Mouse (Mus musculus) stomach, embryonic 15.5 days (tissue): ENCODE data around the gene Fhl1. TPM values are rescaled to one million over a fixed set of nuclear protein-coding genes. Genes with fewer than 3 reads are reported as not detected.
A peak's percentile ranks its signal among the peaks of the same experiment; 100 is the strongest.

Experiments used
- ATAC-seq: fragments of 200-750 bp; cut with Nextera tagmentation; 2 replicates; pipeline ENCODE4 v1.8.0; 2017; ENCODE audit warnings: low read depth, moderate number of reproducible peaks, moderate TSS enrichment; ENCODE audit not compliant: insufficient read depth, low FRiP score
- H3K27ac ChIP-seq: fragments of 300-500 bp; sonication (generic); 2 replicates; pipeline ENCODE4 v1.5.1; 2015; ENCODE audit warnings: mild to moderate bottlenecking, inconsistent platforms
- H3K27me3 ChIP-seq: fragments of 300-500 bp; sonication (generic); replicated peaks from 2 replicates; pipeline ENCODE4 v1.6.1; 2015; ENCODE audit warnings: inconsistent platforms
- H3K36me3 ChIP-seq: fragments of 300-500 bp; sonication (generic); 2 replicates; pipeline ENCODE4 v1.6.1; 2015; ENCODE audit warnings: inconsistent platforms
- H3K4me1 ChIP-seq: fragments of 300-500 bp; sonication (generic); 2 replicates; pipeline ENCODE4 v1.6.1; 2015; ENCODE audit warnings: inconsistent platforms
- H3K4me2 ChIP-seq: fragments of 300-500 bp; sonication (generic); 2 replicates; pipeline ENCODE4 v1.6.1; 2015; ENCODE audit warnings: mild to moderate bottlenecking, inconsistent platforms
- H3K4me3 ChIP-seq: fragments of 300-500 bp; sonication (generic); replicated peaks from 2 replicates; pipeline ENCODE4 v1.5.1; 2015; ENCODE audit warnings: inconsistent platforms
- H3K9ac ChIP-seq: fragments of 300-500 bp; sonication (generic); 2 replicates; pipeline ENCODE4 v1.6.1; 2015; ENCODE audit warnings: inconsistent platforms
- H3K9me3 ChIP-seq: fragments of 300-500 bp; sonication (generic); 2 replicates; pipeline ENCODE4 v1.6.1; 2016; ENCODE audit warnings: inconsistent platforms
- WGBS: fragments of 180-500 bp; shearing (Covaris S2); methylation state at CpG from one replicate; pipeline ENCODE4 v1.1.7; 2015; 5-methylcytosine and 5-hydroxymethylcytosine counted together
- polyA plus RNA-seq: library from polyadenylated mRNA; unstranded; fragments of >200 nt; fragmentation: Nextera tagmentation; extraction: Ambion mirVana; gene quantifications from 2 replicates; pipeline ENCODE4 v1.2.1, GENCODE M21; 2015

Gene Fhl1
- 69.8 and 72.3 TPM in 2 replicates for polyA plus RNA-seq

- Histone ChIP-seq H3K27me3 (no peaks in the 10 kb centered on the region), H3K27ac (0 out of 2 replicates have a peak within 1 kb of the TSS, but pooled peaks have one; percentile 31)
- peak; percentile 88 for ATAC-seq
These were observed at the start of gene Fhl1 for GRCm38 (mm10) chrX:56731306-56732201. Gene Fhl1, plus strand, starts transcription at chrX:56731787.

GRCm38 (mm10) chrX:56682156-56682720, 49.3 kb upstream of the Fhl1 start:
- no peak overlapping the region for H3K27ac ChIP-seq
- no peaks in the 10 kb centered on the region for H3K36me3 ChIP-seq
- H3K4me3 ChIP-seq = no peak overlapping the region
- H3K9ac ChIP-seq = no peak overlapping the region
- H3K4me2 ChIP-seq = no peak overlapping the region
- no peaks in the 10 kb centered on the region for H3K27me3 ChIP-seq
- H3K9me3 ChIP-seq = no peaks in the 10 kb centered on the region
- no peaks in the 10 kb centered on the region for H3K4me1 ChIP-seq
- WGBS = 74% methylated on average over 1 of the region's 1 CpGs
- no peak for ATAC-seq

More at GRCm38 (mm10) chrX:56731306-56732201, at the start of gene Fhl1:
- Histone ChIP-seq H3K4me2 (peak within 1 kb of the TSS; percentile 55), H3K9ac (0 out of 2 replicates have a peak within 1 kb of the TSS, but pooled peaks have one; percentile 12), H3K36me3 (no peaks in the 10 kb centered on the region), H3K4me3 (peak within 1 kb of the TSS; percentile 49), H3K9me3 (no peaks in the 10 kb centered on the region), H3K4me1 (no peaks in the 10 kb centered on the region)
- 26% methylated on average over 54 of the region's 106 CpGs for WGBS

GRCm38 (mm10) chrX:56683521-56683920, 48.1 kb upstream of the Fhl1 start:
- no peak for ATAC-seq
- H3K27me3 ChIP-seq = no peaks in the 10 kb centered on the region
- H3K36me3 ChIP-seq = no peaks in the 10 kb centered on the region
- H3K4me2 ChIP-seq = no peak overlapping the region
- no peak overlapping the region for H3K27ac ChIP-seq
- no peaks in the 10 kb centered on the region for H3K9me3 ChIP-seq
- no peaks in the 10 kb centered on the region for H3K4me1 ChIP-seq
- H3K4me3 ChIP-seq = no peak overlapping the region
- H3K9ac ChIP-seq = no peak overlapping the region
- 80% methylated on average over 10 of the region's 10 CpGs for WGBS

- no peaks in the 10 kb centered on the region for H3K9me3 ChIP-seq
- no peak overlapping the region for H3K27ac ChIP-seq
- no peak overlapping the region for H3K9ac ChIP-seq
- H3K36me3 ChIP-seq = no peaks in the 10 kb centered on the region
- H3K4me3 ChIP-seq = no peak overlapping the region
- WGBS = 78% methylated on average over 6 of the region's 6 CpGs
- no peaks in the 10 kb centered on the region for H3K4me1 ChIP-seq
- H3K27me3 ChIP-seq = no peaks in the 10 kb centered on the region
- no peak for ATAC-seq
- no peak overlapping the region for H3K4me2 ChIP-seq
These were observed 39.0 kb upstream of the Fhl1 start for GRCm38 (mm10) chrX:56692554-56692953.

- ATAC-seq = no peak
- Histone ChIP-seq H3K9ac (no peak overlapping the region), H3K4me2 (no peak overlapping the region), H3K36me3 (no peaks in the 10 kb centered on the region), H3K9me3 (no peaks in the 10 kb centered on the region), H3K27ac (no peak overlapping the region), H3K4me3 (no peak overlapping the region), H3K27me3 (no peaks in the 10 kb centered on the region), H3K4me1 (no peaks in the 10 kb centered on the region)
- 77% methylated on average over 2 of the region's 2 CpGs for WGBS
These were observed 37.0 kb upstream of the Fhl1 start for GRCm38 (mm10) chrX:56694539-56694938.

- no peak overlapping the region for H3K4me3 ChIP-seq
- no peak overlapping the region for H3K4me2 ChIP-seq
- 75% methylated on average over 6 of the region's 6 CpGs for WGBS
- H3K9me3 ChIP-seq = no peaks in the 10 kb centered on the region
- H3K27ac ChIP-seq = no peak overlapping the region
- no peaks in the 10 kb centered on the region for H3K4me1 ChIP-seq
- no peak overlapping the region for H3K9ac ChIP-seq
- H3K36me3 ChIP-seq = no peaks in the 10 kb centered on the region
- no peaks in the 10 kb centered on the region for H3K27me3 ChIP-seq
- no peak for ATAC-seq
These were observed 34.3 kb upstream of the Fhl1 start for GRCm38 (mm10) chrX:56697199-56697780.

- H3K36me3 ChIP-seq = no peaks in the 10 kb centered on the region
- no peaks in the 10 kb centered on the region for H3K9me3 ChIP-seq
- H3K4me1 ChIP-seq = no peaks in the 10 kb centered on the region
- no peak overlapping the region for H3K4me2 ChIP-seq
- WGBS = 74% methylated on average over 4 of the region's 4 CpGs
- no peak overlapping the region for H3K9ac ChIP-seq
- H3K27ac ChIP-seq = no peak overlapping the region
- no peak overlapping the region for H3K4me3 ChIP-seq
- no peaks in the 10 kb centered on the region for H3K27me3 ChIP-seq
- ATAC-seq = no peak
These were observed 33.7 kb upstream of the Fhl1 start for GRCm38 (mm10) chrX:56697886-56698285.

- no peak for ATAC-seq
- no peak overlapping the region for H3K4me2 ChIP-seq
- 73% methylated on average over 3 of the region's 3 CpGs for WGBS
These were observed 30.3 kb upstream of the Fhl1 start for GRCm38 (mm10) chrX:56701261-56701660.

GRCm38 (mm10) chrX:56703965-56704562, 27.5 kb upstream of the Fhl1 start:
- no peak overlapping the region for H3K4me2 ChIP-seq
- H3K27me3 ChIP-seq = no peaks in the 10 kb centered on the region
- no peaks in the 10 kb centered on the region for H3K9me3 ChIP-seq
- 65% methylated on average over 8 of the region's 8 CpGs for WGBS
- H3K4me3 ChIP-seq = no peak overlapping the region
- H3K4me1 ChIP-seq = no peaks in the 10 kb centered on the region
- no peaks in the 10 kb centered on the region for H3K36me3 ChIP-seq
- no peak for ATAC-seq
- H3K9ac ChIP-seq = no peak overlapping the region
- no peak overlapping the region for H3K27ac ChIP-seq

More at GRCm38 (mm10) chrX:56701261-56701660, 30.3 kb upstream of the Fhl1 start:
- Histone ChIP-seq H3K36me3 (no peaks in the 10 kb centered on the region), H3K27ac (no peak overlapping the region), H3K9me3 (no peaks in the 10 kb centered on the region), H3K27me3 (no peaks in the 10 kb centered on the region), H3K4me1 (no peaks in the 10 kb centered on the region), H3K4me3 (no peak overlapping the region), H3K9ac (no peak overlapping the region)

GRCm38 (mm10) chrX:56708592-56709370, 22.8 kb upstream of the Fhl1 start:
- H3K9ac ChIP-seq = no peak overlapping the region
- H3K4me3 ChIP-seq = no peak overlapping the region
- no peaks in the 10 kb centered on the region for H3K4me1 ChIP-seq
- H3K27me3 ChIP-seq = no peaks in the 10 kb centered on the region
- H3K36me3 ChIP-seq = no peaks in the 10 kb centered on the region
- ATAC-seq = no peak
- no peaks in the 10 kb centered on the region for H3K9me3 ChIP-seq
- WGBS = 67% methylated on average over 6 of the region's 6 CpGs
- no peak overlapping the region for H3K4me2 ChIP-seq
- no peak overlapping the region for H3K27ac ChIP-seq

GRCm38 (mm10) chrX:56710522-56710921, 21.1 kb upstream of the Fhl1 start:
- no peak overlapping the region for H3K4me2 ChIP-seq
- H3K27me3 ChIP-seq = no peaks in the 10 kb centered on the region
- no peak overlapping the region for H3K4me3 ChIP-seq
- no peaks in the 10 kb centered on the region for H3K4me1 ChIP-seq
- H3K27ac ChIP-seq = no peak overlapping the region
- WGBS = 76% methylated on average over 1 of the region's 1 CpGs
- no peaks in the 10 kb centered on the region for H3K36me3 ChIP-seq
- ATAC-seq = no peak
- no peak overlapping the region for H3K9ac ChIP-seq
- no peaks in the 10 kb centered on the region for H3K9me3 ChIP-seq
